Mouse (Mus musculus) hindbrain, embryonic 15.5 days (tissue): Measurements from ENCODE around the gene Eml1. TPM values are rescaled to one million over a fixed set of nuclear protein-coding genes. Genes with fewer than 3 reads are reported as not detected.

Source experiments
- ATAC-seq: fragments of 200-750 bp; cut with Nextera tagmentation; 2 replicates; pipeline ENCODE4 v1.8.0; 2017; ENCODE audit warnings: low read depth, moderate number of reproducible peaks, moderate TSS enrichment; ENCODE audit not compliant: low FRiP score
- H3K27ac ChIP-seq: fragments of 300-500 bp; sonication (generic); replicated peaks from 2 replicates; pipeline ENCODE4 v1.5.1; 2015; ENCODE audit warnings: mild to moderate bottlenecking, inconsistent platforms
- H3K27me3 ChIP-seq: fragments of 300-500 bp; sonication (generic); 2 replicates; pipeline ENCODE4 v1.6.1; 2015; ENCODE audit warnings: control low read depth, inconsistent platforms
- H3K36me3 ChIP-seq: fragments of 300-500 bp; sonication (generic); 2 replicates; pipeline ENCODE4 v1.6.1; 2015; ENCODE audit warnings: control low read depth, inconsistent platforms
- H3K4me1 ChIP-seq: fragments of 300-500 bp; sonication (generic); replicated peaks from 2 replicates; pipeline ENCODE4 v1.6.1; 2015; ENCODE audit warnings: control low read depth, inconsistent platforms
- H3K4me2 ChIP-seq: fragments of 300-500 bp; sonication (generic); 2 replicates; pipeline ENCODE4 v1.6.1; 2015; ENCODE audit warnings: moderate library complexity, mild to moderate bottlenecking, inconsistent platforms
- H3K4me3 ChIP-seq: fragments of 300-500 bp; sonication (generic); 2 replicates; pipeline ENCODE4 v1.5.1; 2015; ENCODE audit warnings: mild to moderate bottlenecking, inconsistent platforms
- H3K9ac ChIP-seq: fragments of 300-500 bp; sonication (generic); 2 replicates; pipeline ENCODE4 v1.6.1; 2015; ENCODE audit warnings: inconsistent platforms
- H3K9me3 ChIP-seq: fragments of 300-500 bp; sonication (generic); 2 replicates; pipeline ENCODE4 v1.6.1; 2016; ENCODE audit warnings: control low read depth, inconsistent platforms
- WGBS: fragments of 180-500 bp; shearing (Covaris S2); methylation state at CpG from one replicate; pipeline ENCODE4 v1.1.7; 2015; 5-methylcytosine and 5-hydroxymethylcytosine counted together
- polyA plus RNA-seq: library from polyadenylated mRNA; unstranded; fragments of >200 nt; fragmentation: Nextera tagmentation; extraction: Ambion mirVana; gene quantifications from 2 replicates; pipeline ENCODE4 v1.2.1, GENCODE M21; 2015

Eml1 gene
- polyA plus RNA-seq, 1 experiment from 2014 or later, result 58.2 TPM

DNA sequence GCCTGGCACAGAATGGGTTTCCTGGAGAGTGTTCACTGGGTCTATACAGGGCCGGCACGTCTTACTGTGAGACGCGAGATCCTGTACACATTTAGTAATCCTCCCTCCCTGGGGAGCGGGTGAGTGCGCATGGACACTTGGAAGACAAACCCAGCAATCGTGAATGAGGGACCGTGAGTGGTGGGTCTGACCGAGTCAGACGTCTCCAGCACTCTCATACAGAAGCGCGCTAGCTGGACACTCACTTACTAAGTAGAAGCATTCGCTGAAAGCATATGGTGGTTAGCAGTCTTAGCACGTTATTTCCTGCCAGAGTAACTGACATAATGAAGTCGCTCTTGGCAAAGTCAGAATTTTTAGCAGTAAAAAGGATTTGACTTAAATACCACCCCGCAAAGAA, 62.3 kb downstream of the Eml1 start:
- Histone ChIP-seq H3K27me3 (no peaks in the 10 kb centered on the region), H3K36me3 (no peaks in the 10 kb centered on the region), H3K9me3 (no peaks in the 10 kb centered on the region), H3K4me1 (peaks cover 41% of the 10 kb centered on the region), H3K4me3 (no peak overlapping the region), H3K27ac (peak overlapping the region; percentile 27; the same call in 1 of the 2 replicates), H3K4me2 (peak overlapping the region; percentile 30; the same call in 1 of the 2 replicates), H3K9ac (no peak overlapping the region)
- 52% methylated on average over 16 of the region's 16 CpGs for WGBS
- ATAC-seq, result peak; percentile 46

DNA sequence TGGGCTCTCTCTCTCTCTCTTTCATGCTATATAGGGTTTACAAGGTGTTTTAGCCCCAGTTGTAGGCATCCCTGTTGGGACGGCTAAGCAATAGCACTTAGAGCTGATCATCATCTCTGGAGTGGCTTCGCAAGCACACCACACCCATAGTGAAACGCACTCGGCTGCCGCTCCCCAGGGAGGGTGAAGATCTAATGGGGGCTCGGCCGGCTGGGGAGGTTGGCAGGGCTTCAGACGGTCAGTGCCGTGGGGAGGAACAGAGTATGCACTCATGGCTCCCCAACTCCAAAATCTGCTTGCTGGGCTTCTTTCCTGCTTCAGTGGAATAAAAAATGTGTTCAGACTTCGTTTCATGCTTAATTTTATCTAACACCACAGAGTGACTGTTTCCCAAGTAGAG, 62.7 kb downstream of the Eml1 start:
- 0 out of 2 replicates have a peak overlapping the region, but pooled peaks have one; percentile 7 for H3K27ac ChIP-seq
- no peaks in the 10 kb centered on the region for H3K36me3 ChIP-seq
- no peaks in the 10 kb centered on the region for H3K9me3 ChIP-seq
- H3K4me1 ChIP-seq, result peaks cover 41% of the 10 kb centered on the region
- ATAC-seq, result no peak
- WGBS, result 40% methylated on average over 10 of the region's 10 CpGs
- H3K4me2 ChIP-seq, result peak overlapping the region; percentile 30; the same call in 1 of the 2 replicates
- H3K27me3 ChIP-seq, result no peaks in the 10 kb centered on the region
- no peak overlapping the region for H3K9ac ChIP-seq
- H3K4me3 ChIP-seq, result no peak overlapping the region

DNA sequence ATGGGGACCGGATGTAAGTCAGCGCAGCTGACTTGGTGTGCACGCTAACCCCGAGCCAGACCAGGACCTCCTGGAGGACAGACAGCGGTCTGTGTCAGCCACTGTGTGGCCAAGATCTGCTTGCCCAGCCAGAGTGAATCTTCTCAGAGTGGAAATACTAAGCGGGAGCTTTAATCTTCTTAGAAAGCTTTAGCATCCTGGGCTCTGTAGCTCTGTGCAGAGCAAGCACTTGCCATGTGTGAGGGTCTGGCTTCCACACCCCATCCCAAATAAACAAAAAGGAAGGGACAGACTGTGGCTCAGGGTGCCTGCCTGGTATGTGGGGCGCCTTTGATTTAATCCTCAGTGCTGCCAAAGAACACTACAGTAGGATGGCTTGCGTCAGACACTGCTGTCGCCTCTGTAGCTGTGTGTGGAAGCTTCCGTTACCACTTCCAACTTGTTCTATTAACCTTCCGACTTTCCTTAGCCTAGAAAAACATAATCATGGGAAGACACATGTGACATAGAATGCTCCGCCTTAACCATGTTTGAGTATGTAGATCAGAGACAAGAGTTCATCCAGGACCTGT, 64.8 kb downstream of the Eml1 start:
- H3K4me1 ChIP-seq, result peaks cover 41% of the 10 kb centered on the region
- H3K27ac ChIP-seq, result no peak overlapping the region
- no peak overlapping the region for H3K4me2 ChIP-seq
- no peaks in the 10 kb centered on the region for H3K27me3 ChIP-seq
- no peaks in the 10 kb centered on the region for H3K36me3 ChIP-seq
- WGBS, result 56% methylated on average over 12 of the region's 12 CpGs
- no peaks in the 10 kb centered on the region for H3K9me3 ChIP-seq
- H3K4me3 ChIP-seq, result no peak overlapping the region
- no peak overlapping the region for H3K9ac ChIP-seq
- ATAC-seq, result no peak

DNA sequence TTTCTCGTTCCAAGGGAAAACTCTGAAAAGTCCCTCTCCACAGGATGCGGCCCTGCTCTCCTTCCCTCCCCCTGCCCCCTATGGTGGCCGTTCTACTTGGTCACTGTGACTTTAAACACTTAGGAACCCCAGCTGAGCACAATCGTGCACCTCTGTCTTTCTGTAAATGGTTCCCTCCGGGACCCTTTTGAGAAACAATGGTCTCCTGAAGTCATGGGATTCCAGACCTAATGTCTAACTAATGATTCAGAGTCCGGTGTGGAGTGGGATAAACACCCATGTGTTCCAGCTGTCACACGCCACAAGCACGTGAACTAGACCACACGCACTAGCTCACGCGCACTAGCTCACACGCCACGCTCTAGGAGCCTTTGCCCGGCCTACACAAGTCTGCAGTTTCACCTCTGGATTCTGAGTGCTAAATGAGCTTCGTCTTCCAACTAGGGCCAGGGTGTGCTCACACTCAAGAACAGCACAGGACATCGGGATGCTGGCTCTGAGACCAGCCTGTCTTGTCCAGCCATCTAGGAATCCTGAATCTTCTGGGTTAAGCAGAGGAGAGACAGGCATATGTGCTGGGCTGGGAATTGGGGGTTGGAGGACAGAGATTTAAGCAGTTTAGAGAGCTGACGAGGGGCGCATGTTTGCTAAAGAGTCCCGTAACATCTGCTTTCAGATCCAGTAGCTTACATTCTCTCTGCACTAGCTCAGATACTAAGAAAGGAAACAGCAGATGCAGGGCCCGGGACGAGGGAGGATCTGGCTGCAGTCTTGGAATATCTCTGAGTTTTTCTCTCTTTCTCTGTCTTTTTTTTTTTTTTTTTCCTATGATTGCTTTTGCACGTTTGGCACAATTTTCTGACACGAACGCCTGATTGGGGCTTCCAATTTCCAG, 65.5 kb downstream of the Eml1 start:
- no peak for ATAC-seq
- Histone ChIP-seq H3K4me2 (no peak overlapping the region), H3K9ac (no peak overlapping the region), H3K4me3 (no peak overlapping the region), H3K9me3 (no peaks in the 10 kb centered on the region), H3K4me1 (peaks cover 41% of the 10 kb centered on the region), H3K27me3 (no peaks in the 10 kb centered on the region), H3K27ac (peak overlapping the region; percentile 45; the same call in 1 of the 2 replicates), H3K36me3 (no peaks in the 10 kb centered on the region)
- WGBS, result 53% methylated on average over 24 of the region's 24 CpGs

DNA sequence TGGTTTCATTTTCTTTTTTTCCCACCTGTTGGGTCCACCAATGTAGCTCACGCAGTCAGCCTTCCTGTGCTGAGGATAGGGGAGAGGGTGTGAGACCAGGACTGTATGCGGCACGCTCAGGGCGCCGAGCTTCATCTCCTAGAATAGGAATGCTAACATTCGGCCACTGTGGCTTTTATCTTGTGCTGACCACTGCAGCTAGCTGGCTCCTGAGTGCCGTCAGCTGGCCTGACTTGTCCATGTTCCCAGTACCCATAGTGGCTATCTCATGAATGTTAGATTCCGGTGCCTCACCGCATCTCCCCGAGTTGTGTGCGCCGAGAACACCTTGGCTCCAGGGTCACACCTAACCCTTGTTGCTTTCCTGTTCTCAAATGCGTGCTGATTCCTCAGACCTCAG, 66.7 kb downstream of the Eml1 start:
- 88% methylated on average over 13 of the region's 13 CpGs for WGBS
- H3K9ac ChIP-seq, result no peak overlapping the region
- H3K36me3 ChIP-seq, result no peaks in the 10 kb centered on the region
- H3K4me2 ChIP-seq, result no peak overlapping the region
- H3K4me3 ChIP-seq, result no peak overlapping the region
- H3K4me1 ChIP-seq, result peaks cover 39% of the 10 kb centered on the region
- no peaks in the 10 kb centered on the region for H3K9me3 ChIP-seq
- H3K27me3 ChIP-seq, result no peaks in the 10 kb centered on the region
- ATAC-seq, result no peak
- no peak overlapping the region for H3K27ac ChIP-seq

DNA sequence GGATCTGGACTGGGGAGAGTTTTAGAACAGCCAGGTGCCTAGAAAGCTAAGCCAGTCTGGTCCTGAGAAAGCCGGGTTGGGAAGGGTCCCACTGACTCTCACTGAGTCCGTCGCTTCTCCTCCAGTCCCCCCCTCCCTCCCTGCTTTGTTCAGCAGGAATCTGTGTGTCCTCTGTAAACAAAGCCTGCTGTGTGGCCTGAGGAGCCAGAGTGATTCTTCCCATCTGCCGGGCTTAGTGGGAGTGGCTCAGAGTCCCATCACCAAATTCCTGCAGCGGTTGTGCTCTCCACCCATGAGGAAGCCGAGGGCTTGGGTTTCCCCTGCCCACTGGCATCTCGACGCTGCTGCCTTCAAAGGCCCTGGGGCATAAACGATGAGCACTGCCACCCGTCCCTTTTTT, 72.5 kb downstream of the Eml1 start:
- Histone ChIP-seq H3K27ac (no peak overlapping the region), H3K9ac (no peak overlapping the region), H3K27me3 (no peaks in the 10 kb centered on the region), H3K4me2 (peak overlapping the region; percentile 20; the same call in 1 of the 2 replicates), H3K4me3 (no peak overlapping the region), H3K4me1 (peaks cover 20% of the 10 kb centered on the region), H3K9me3 (no peaks in the 10 kb centered on the region), H3K36me3 (no peaks in the 10 kb centered on the region)
- 4% methylated on average over 10 of the region's 10 CpGs for WGBS
- no peak for ATAC-seq

DNA sequence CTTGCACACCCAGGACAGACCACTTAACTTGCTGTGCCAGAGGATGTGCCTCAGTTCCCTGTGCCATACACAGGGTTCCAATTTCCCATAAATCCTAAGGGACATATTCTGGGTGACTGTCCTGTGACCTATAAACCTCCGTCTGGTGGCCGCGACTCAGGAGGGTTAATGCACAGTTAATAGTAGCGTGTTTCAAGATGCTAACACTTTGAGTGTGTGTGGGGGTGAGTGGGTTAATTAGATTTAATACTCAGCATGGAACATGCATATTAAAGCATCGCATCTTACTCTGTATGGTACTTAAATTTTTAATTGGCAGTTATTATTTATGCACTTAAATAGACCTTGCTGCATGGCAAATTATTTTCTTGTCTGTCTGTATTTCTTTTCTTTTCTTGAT, 73.0 kb downstream of the Eml1 start:
- peaks cover 20% of the 10 kb centered on the region for H3K4me1 ChIP-seq
- no peaks in the 10 kb centered on the region for H3K36me3 ChIP-seq
- H3K27me3 ChIP-seq, result no peaks in the 10 kb centered on the region
- no peak overlapping the region for H3K9ac ChIP-seq
- H3K9me3 ChIP-seq, result no peaks in the 10 kb centered on the region
- no peak overlapping the region for H3K4me3 ChIP-seq
- no peak for ATAC-seq
- 0 out of 2 replicates have a peak overlapping the region, but pooled peaks have one; percentile 20 for H3K4me2 ChIP-seq
- H3K27ac ChIP-seq, result no peak overlapping the region
- 46% methylated on average over 5 of the region's 5 CpGs for WGBS

DNA sequence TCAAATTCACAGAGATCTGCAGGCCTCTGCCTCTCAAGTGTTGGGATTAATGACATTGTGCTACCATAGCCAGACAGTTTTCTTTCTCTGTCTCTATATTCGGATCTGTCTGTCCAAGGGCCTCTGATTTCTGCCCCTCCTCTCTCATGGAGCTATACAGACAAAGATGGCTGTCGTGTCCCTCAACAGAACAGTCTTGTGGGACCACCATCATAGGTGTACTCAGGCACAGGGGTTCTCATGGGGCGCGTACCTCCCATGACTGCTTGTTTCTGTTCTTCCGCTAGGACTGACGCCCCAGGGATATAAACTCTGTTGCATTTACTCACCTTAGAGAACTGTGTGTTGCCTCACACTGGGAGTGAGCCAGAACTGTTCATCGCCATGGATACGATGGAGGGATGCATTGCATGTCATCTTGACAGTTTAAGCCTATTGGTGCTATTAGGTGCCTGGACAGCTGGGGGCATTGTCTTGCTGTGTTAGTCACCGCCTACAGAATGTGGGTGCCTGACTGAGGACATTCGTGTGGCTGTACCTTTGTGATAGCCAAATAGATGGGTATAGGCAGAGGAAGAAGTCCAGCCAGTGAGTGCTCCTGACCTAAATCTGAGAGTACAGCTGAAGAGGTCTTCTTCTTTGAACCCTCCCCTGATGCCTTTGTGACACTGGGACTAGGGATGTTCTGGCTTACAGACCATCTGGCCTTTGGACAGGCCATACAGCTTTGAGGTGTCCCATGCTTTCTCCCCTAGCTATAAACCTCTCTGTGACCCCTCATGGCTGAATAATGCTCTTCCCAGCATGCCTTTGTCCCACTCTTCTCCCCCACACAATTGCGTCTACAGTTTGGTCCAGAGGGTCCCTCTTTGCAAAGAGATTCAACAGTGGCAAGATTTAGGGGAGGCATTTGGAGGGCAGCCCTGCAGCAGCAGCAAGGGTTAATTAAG, 73.7 kb downstream of the Eml1 start:
- Histone ChIP-seq H3K4me1 (peaks cover 20% of the 10 kb centered on the region), H3K27me3 (no peaks in the 10 kb centered on the region), H3K9me3 (no peaks in the 10 kb centered on the region), H3K4me3 (no peak overlapping the region), H3K36me3 (no peaks in the 10 kb centered on the region), H3K4me2 (no peak overlapping the region), H3K27ac (no peak overlapping the region), H3K9ac (no peak overlapping the region)
- WGBS, result 41% methylated on average over 11 of the region's 11 CpGs
- peak; percentile 37; the same call in 1 of the 2 replicates for ATAC-seq

DNA sequence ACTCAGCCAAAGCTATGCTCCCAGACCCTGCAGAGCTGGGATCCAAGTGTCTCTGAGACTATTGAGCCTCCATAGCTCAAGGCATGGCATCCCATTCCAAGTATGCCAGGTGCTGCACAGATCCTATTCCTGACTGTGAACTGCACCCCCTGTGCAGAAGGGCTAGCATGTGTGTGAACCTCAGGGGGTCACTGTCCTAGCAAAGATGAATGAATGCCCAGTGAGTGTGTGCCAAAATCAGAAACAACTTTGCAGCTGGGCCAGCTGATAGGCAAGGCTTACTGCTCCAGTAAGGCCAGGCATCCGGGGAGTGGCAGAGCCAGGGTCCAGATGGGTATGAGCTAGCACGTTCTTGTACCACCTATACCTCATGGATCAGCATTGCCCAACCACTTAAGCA, 76.0 kb downstream of the Eml1 start:
- ATAC-seq, result no peak

DNA sequence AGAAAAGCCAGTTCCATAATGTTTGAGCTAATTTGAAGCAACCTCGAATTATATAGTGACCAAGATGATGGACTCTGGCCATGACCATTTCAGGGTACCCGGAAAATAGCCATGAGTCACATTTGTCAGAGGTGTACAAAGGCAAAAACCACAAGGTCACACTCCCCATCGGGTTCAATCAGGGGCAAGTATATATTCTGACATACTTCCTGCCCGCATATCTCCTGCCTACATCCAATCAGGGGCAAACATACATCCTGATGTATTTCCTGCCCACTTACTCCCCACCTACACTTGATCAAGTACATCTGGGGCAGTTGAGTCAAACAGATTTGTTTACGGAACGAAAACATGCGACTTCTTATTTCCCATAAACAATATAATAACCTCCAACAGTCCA, 77.6 kb downstream of the Eml1 start:
- 96% methylated on average over 7 of the region's 7 CpGs for WGBS
- H3K4me2 ChIP-seq, result no peak overlapping the region
- no peak overlapping the region for H3K9ac ChIP-seq
- no peak for ATAC-seq
- no peak overlapping the region for H3K4me3 ChIP-seq
- no peaks in the 10 kb centered on the region for H3K9me3 ChIP-seq
- no peaks in the 10 kb centered on the region for H3K27me3 ChIP-seq
- peaks cover 29% of the 10 kb centered on the region for H3K4me1 ChIP-seq
- H3K27ac ChIP-seq, result no peak overlapping the region
- H3K36me3 ChIP-seq, result no peaks in the 10 kb centered on the region

More for the DNA sequence above, 76.0 kb downstream of the Eml1 start:
- Histone ChIP-seq H3K9me3 (no peaks in the 10 kb centered on the region), H3K27me3 (no peaks in the 10 kb centered on the region), H3K36me3 (no peaks in the 10 kb centered on the region), H3K4me1 (peaks cover 37% of the 10 kb centered on the region), H3K4me3 (no peak overlapping the region), H3K27ac (no peak overlapping the region), H3K4me2 (no peak overlapping the region), H3K9ac (no peak overlapping the region)
- WGBS, result 83% methylated on average over 2 of the region's 2 CpGs

DNA sequence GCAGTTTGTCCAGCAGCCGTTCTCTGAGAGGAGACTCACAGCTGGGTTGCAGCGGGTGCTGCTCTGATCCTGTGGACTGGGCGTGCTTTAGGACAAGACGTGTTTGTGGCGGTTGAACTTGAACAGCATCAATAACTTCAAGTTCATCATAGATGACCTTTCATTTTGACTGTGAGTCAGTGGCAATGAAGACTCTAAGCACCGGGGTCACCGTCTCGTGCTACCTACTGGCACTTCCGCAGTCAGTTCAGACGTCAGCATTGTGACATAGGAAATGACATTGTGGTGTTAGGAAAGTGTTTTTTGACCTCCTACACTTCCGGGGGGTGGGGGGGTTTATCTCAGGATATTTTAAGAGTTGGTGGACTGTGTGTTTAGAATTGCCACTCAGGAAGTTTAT, 79.2 kb downstream of the Eml1 start:
- Histone ChIP-seq H3K36me3 (no peaks in the 10 kb centered on the region), H3K9ac (no peak overlapping the region), H3K4me3 (no peak overlapping the region), H3K27me3 (no peaks in the 10 kb centered on the region), H3K9me3 (no peaks in the 10 kb centered on the region), H3K4me1 (peaks cover 21% of the 10 kb centered on the region), H3K4me2 (no peak overlapping the region), H3K27ac (no peak overlapping the region)
- ATAC-seq, result no peak
- WGBS, result 77% methylated on average over 11 of the region's 11 CpGs
